Mouse (Mus musculus) ES-E14 (cell line): ENCODE measurements around the gene Lin7b.

Source experiments
- CHD2 ChIP-seq: IDR thresholded peaks from 2 replicates; pipeline ENCODE4 v1.6.1; 2014; ENCODE audit warnings: mild to moderate bottlenecking, low read depth, low read length, inconsistent platforms
- MAFK ChIP-seq: IDR thresholded peaks from 2 replicates; pipeline ENCODE4 v1.6.1; 2014; ENCODE audit warnings: mild to moderate bottlenecking, low read depth, low read length, inconsistent platforms; ENCODE audit not compliant: insufficient read depth
- ZC3H11A ChIP-seq: IDR thresholded peaks from 2 replicates; pipeline ENCODE4 v1.6.1; 2012; ENCODE audit warnings: low read depth, mild to moderate bottlenecking, inconsistent platforms, low read length, borderline replicate concordance
- ZNF384 ChIP-seq: IDR thresholded peaks from 2 replicates; pipeline ENCODE4 v1.6.1; 2012; ENCODE audit warnings: low read depth, low read length, inconsistent platforms

GRCm38 (mm10) chr7:45335056-45335455 is 35.3 kb downstream of the Lin7b start, which contains the start of gene Hrc:
- TF ChIP-seq CHD2 (no peak), MAFK (no peak), ZNF384 (no peak), ZC3H11A (no peak)
